Mouse (Mus musculus) kidney, adult 2 months (tissue): ENCODE data around the gene Tceal8. TPM values are rescaled to one million over a fixed set of nuclear protein-coding genes. Genes with fewer than 3 reads are reported as not detected.

ENCODE experiments used
- DNase-seq: peaks from one replicate; pipeline ENCODE4 v3.0.0; 2021
- H3K27ac ChIP-seq: fragments of 200-500 bp; 2 replicates; pipeline ENCODE4 v1.5.1; 2012; ENCODE audit warnings: low read depth, low read length, control low read depth, inconsistent platforms; ENCODE audit not compliant: insufficient read depth
- H3K27me3 ChIP-seq: fragments of 200-500 bp; replicated peaks from 2 replicates; pipeline ENCODE4 v1.6.1; 2012; ENCODE audit warnings: mild to moderate bottlenecking, moderate library complexity, low read length, inconsistent platforms; ENCODE audit not compliant: control insufficient read depth, insufficient read depth
- H3K36me3 ChIP-seq: fragments of 200-500 bp; 2 replicates; pipeline ENCODE4 v1.6.1; 2012; ENCODE audit warnings: mild to moderate bottlenecking, moderate library complexity, low read length, inconsistent platforms; ENCODE audit not compliant: control insufficient read depth, insufficient read depth
- H3K4me1 ChIP-seq: fragments of 200-500 bp; 2 replicates; pipeline ENCODE4 v1.6.1; 2011; ENCODE audit warnings: low read length; ENCODE audit not compliant: control insufficient read depth, insufficient read depth
- H3K4me3 ChIP-seq: fragments of 200-500 bp; 2 replicates; pipeline ENCODE4 v1.5.1; 2011; ENCODE audit warnings: mild to moderate bottlenecking, low read depth, low read length, control low read depth; ENCODE audit not compliant: insufficient read depth
- CTCF ChIP-seq: fragments of 200-500 bp; conservative IDR thresholded peaks from 2 replicates; pipeline ENCODE4 v1.5.1; 2011; ENCODE audit warnings: low read depth, mild to moderate bottlenecking, control low read depth, low read length, moderate library complexity, mixed read lengths; ENCODE audit not compliant: insufficient read depth, insufficient read length
- POLR2A ChIP-seq: fragments of 200-500 bp; IDR thresholded peaks from one replicate; pipeline ENCODE4 v1.6.1; 2011; ENCODE audit warnings: low read depth, low read length, control low read depth
- WGBS: fragments of 180-500 bp; shearing (Covaris S2); methylation state at CpG from one replicate; pipeline ENCODE4 v1.1.7; 2018; 5-methylcytosine and 5-hydroxymethylcytosine counted together
- polyA plus RNA-seq: library from polyadenylated mRNA; depleted of rRNA; stranded (reverse); fragments of >200 nt; gene quantifications from 2 replicates; pipeline ENCODE4 v1.2.3, GENCODE M21; 2012

Tceal8 gene
- polyA plus RNA-seq, 1 experiment, result 20.3 TPM

GRCm38 (mm10) chrX:136196873-136197272, 24.7 kb upstream of the Tceal8 start:
- H3K27me3 ChIP-seq, result no peaks in the 10 kb centered on the region
- peak; percentile 27 for DNase-seq
- H3K4me1 ChIP-seq, result no peaks in the 10 kb centered on the region
- WGBS, result 50% methylated on average over 1 of the region's 1 CpGs
- H3K27ac ChIP-seq, result no peak overlapping the region
- peak; percentile 42 for TF ChIP-seq CTCF
- no peak for TF ChIP-seq POLR2A
- no peaks in the 10 kb centered on the region for H3K36me3 ChIP-seq
- no peak overlapping the region for H3K4me3 ChIP-seq

DNA sequence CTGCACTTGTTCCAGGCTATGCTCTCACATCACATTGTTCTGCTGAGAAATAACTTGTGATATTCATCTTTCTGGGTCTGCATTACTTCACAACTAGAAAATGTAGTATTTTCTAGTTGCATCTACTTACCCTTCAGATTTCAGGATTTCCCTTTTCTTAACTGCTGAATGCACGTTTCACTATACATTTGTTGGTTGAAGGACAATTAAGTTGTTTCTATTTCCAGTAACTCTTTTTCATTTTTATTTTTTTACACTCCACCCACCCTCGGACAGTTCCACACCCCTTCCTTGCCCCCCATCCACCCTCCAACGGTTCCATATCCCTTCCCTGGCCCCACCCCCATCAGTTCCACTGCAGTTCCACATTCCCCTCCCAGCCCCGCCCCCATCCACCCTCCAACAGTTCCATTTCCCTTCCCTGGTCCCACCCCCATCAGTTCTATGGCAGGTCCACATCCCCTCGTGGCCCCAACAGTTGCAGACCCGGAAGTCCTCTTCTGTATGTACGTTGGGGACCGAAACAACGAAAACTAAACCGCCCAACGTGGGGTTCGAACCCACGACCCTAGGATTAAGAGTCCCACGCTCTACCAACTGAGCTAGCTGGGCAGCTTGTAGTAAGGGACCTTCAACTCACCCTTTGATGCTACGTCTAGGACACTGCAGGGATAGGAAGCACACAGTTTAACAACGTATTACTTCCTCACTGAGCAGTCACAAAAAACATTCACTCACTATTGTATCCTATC, 23.2 kb upstream of the Tceal8 start:
- TF ChIP-seq CTCF, result no peak
- TF ChIP-seq POLR2A, result no peak
- Histone ChIP-seq H3K36me3 (no peaks in the 10 kb centered on the region), H3K4me3 (no peak overlapping the region), H3K27ac (no peak overlapping the region), H3K27me3 (no peaks in the 10 kb centered on the region), H3K4me1 (no peaks in the 10 kb centered on the region)
- DNase-seq, result no peak
- 75% methylated on average over 16 of the region's 16 CpGs for WGBS

DNA sequence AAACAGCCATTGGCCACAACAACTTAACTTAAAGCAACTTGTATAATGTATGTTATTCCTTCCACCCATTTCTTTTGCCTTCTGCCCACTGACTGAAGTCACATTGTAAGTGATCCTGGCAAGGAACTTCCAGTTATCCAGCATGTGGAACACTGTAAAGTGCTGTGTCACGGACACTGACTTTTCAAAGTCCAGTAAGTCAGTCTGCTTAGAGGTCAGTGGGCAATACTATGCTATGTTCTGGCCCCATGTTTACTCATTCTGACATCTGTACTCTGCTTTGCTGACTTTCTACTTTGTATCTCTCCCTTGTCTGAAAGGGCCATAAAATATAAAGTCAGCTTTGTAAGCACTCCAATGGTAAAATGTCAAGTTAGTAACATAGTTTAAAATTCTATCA, 11.0 kb upstream of the Tceal8 start:
- TF ChIP-seq CTCF (no peak), POLR2A (no peak)
- Histone ChIP-seq H3K36me3 (no peaks in the 10 kb centered on the region), H3K4me1 (no peaks in the 10 kb centered on the region), H3K27me3 (no peaks in the 10 kb centered on the region), H3K27ac (no peak overlapping the region), H3K4me3 (no peak overlapping the region)
- 80% methylated on average over 1 of the region's 1 CpGs for WGBS
- peak; percentile 4 for DNase-seq

GRCm38 (mm10) chrX:136180897-136181553, 8.9 kb upstream of the Tceal8 start:
- no peaks in the 10 kb centered on the region for H3K36me3 ChIP-seq
- H3K27me3 ChIP-seq, result no peaks in the 10 kb centered on the region
- H3K4me3 ChIP-seq, result no peak overlapping the region
- 39% methylated on average over 11 of the region's 11 CpGs for WGBS
- TF ChIP-seq POLR2A (no peak), CTCF (no peak)
- no peak overlapping the region for H3K27ac ChIP-seq
- DNase-seq, result no peak
- H3K4me1 ChIP-seq, result no peaks in the 10 kb centered on the region

- 8% methylated on average over 10 of the region's 10 CpGs for WGBS
- TF ChIP-seq POLR2A (no peak), CTCF (no peak)
- peak; percentile 2 for DNase-seq
- H3K36me3 ChIP-seq, result no peaks in the 10 kb centered on the region
- no peak overlapping the region for H3K4me3 ChIP-seq
- H3K27ac ChIP-seq, result no peak overlapping the region
- H3K27me3 ChIP-seq, result no peaks in the 10 kb centered on the region
- H3K4me1 ChIP-seq, result no peaks in the 10 kb centered on the region
Observed at GRCm38 (mm10) chrX:136172786-136173185, 644 bp upstream of the Tceal8 start.

DNA sequence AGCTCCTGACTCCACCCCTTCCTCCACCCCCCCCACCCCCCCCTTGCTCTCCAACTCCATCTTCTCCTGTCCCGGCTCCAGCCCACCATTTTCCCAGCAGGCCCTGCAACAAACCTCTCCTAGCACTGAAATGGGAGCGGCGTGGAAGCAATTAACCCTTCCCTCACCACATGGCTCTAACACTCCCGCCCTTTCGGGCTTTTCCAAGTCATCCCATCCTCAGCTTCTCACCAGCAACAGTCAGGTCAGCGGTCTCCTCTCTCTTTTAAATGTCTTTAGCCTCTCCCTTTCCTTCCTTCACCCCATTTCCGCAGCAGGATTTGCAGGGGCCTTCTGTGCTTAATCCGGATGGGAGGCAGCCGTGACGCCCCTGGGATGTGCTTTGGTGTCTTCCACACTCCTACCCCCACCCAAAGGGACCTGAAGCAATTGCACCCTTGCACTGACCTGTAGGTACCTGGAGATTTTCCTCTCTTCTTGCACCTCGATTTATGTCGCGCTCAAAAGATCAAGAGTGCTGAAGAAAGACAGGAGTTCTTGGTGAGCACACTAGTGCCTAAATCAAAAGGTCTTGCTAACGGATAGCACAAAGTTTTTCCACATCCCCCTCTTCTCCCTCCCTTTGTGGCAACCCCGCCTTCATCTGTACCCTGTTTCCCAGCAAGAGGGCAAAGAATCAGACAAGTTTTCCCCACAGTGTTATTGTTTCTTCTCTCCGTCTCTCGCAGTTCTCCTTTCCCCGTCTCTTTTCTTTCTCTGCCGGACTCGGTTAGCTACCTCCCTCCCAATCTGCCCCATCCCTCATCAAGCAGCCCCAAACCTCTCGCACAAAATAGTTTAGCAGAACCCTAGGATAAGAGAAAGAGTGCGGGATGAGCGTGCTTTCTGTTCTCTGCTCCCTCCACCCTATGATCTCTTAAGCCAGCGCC, 689 bp downstream of the Tceal8 start:
- no peaks in the 10 kb centered on the region for H3K27me3 ChIP-seq
- under 1% methylated on average over 24 of the region's 24 CpGs for WGBS
- peak; percentile 60 for DNase-seq
- peak overlapping the region; percentile 75 for H3K4me3 ChIP-seq
- no peaks in the 10 kb centered on the region for H3K4me1 ChIP-seq
- peak overlapping the region; percentile 78 for H3K27ac ChIP-seq
- TF ChIP-seq POLR2A (no peak), CTCF (no peak)
- H3K36me3 ChIP-seq, result no peaks in the 10 kb centered on the region

- DNase-seq, result no peak
- no peaks in the 10 kb centered on the region for H3K4me1 ChIP-seq
- no peaks in the 10 kb centered on the region for H3K27me3 ChIP-seq
- TF ChIP-seq POLR2A, result no peak
- TF ChIP-seq CTCF, result no peak
- no peak overlapping the region for H3K27ac ChIP-seq
- WGBS, result 52% methylated on average over 10 of the region's 10 CpGs
- H3K36me3 ChIP-seq, result no peaks in the 10 kb centered on the region
- no peak overlapping the region for H3K4me3 ChIP-seq
Observed at GRCm38 (mm10) chrX:136170625-136171024, 1.5 kb downstream of the Tceal8 start.
